Mouse (Mus musculus) left cerebral cortex, postnatal 25 days (tissue): Measurements from ENCODE around the gene Slc38a6. TPM values are rescaled to one million over a fixed set of nuclear protein-coding genes. Genes with fewer than 3 reads are reported as not detected.

ENCODE experiments used
- DNase-seq, 2 experiments: peaks; one replicate each; pipeline ENCODE4 v3.0.0; 2022; ENCODE audit warnings: low spot score in 2 of 2, mixed read lengths in 1 of 2
- intact Hi-C: fragments of 180-260 bp; cut with DNase I; formaldehyde crosslinking; loops from one replicate; pipeline ENCODE4 v1.15.1; 2025
- total RNA-seq, 2 experiments: library from RNA; stranded (reverse); gene quantifications; 2 replicates each; pipeline ENCODE4 v1.2.3; 2021

Gene Slc38a6
- total RNA-seq, 2 experiments from 2014 or later, result 12.1 to 17.8 TPM

DNA sequence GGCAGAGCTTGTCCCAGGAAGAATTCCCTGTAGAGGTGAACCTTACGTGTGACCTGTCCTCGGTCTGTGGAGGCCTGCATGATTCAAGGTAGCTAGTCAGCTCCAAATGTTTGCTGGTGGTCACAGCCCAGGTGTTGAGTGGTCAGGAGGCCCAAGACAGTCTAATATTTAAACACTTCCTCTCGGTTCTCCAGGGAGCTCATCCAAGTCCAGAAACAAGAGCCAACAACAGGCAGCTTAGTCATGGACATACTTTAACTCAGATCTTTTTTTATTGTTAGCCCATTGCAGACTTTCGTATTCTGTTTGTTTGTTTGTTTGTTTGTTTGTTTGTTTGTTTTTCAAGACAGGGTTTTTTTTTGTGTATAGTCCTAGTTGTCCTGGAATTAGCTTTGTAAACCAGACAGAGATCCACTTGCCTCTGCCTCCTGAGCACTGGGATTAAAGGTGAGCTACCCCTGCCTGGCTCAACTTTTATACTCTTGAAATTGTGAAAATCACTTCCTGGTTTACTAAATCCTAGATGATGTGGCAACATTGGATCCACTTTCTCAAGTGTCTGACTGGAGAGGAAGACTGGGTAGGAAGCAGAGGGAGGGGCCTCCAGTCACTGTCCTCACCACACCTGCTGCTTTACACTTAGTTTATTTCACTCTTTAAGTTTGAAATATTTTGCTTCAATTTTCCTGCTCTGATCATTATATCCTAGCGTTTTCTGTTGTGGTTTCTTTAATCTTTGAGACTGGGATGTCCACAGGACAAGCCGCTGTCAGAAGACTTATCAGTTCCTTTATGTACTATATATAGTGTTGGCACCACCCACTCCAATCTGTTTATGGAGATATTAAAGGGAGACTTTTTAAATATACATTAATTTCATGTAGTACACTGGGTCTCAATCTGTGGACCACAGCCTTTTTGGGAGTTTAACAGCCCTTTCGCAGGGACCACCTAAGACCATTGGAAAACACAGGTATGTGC is 31.4 kb downstream of the Slc38a6 start:
- DNase-seq, result no peak
- intact Hi-C loops, result no loop called here

DNA sequence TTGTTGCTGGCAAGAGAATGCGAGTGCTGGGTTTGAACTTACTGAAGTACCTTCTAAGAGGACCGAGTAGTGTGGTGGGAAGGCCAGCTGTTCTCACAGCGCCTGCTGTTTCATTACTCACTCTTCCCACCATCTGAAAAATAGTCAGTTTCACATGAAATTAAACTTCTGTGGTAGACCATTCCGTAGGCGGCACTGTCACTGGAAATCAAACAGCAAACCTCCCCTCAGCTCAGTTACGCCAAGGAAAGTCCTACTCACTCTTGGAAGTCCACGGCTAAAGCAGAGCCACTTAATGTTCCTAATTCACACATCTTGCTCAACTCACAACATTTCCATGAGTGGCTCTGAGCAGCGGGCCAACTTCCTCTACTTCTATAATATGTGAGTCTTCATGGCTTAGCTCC is 37.6 kb downstream of the Slc38a6 start:
- peak; percentile 26 to 79 for DNase-seq

DNA sequence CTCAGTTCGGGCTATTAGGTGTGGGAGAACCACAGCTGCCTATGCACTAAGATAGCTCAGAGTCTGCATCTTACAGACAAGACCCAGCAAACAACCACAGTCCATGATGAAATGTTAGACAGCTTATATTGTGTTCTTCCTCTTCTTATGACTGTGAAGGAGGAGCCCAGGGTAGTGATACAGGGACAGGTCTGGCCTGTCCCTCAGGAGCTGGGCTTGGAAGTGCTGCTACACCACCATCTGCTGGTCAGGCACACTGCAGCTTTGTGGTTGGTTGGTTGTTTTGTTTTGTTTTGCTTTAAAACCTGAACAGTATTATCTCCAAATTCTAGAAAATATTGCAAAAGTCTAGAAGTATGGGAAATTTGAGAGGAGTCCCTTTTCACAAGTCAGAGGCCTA is 38.2 kb downstream of the Slc38a6 start:
- DNase-seq, result peak in 1 of 2 experiments; percentile 6
- intact Hi-C loops, result loop anchor here (1.0 to 5.0 kb wide), 2 partner anchors 183 to 302 kb away; no protein-coding TSS in a partner anchor

More for the DNA sequence above, 37.6 kb downstream of the Slc38a6 start:
- intact Hi-C loops, result loop anchor here (1.0 to 5.0 kb wide), 2 partner anchors 183 to 302 kb away; no protein-coding TSS in a partner anchor

- intact Hi-C loops, result no loop called here
- no peak for DNase-seq
These were observed 38.6 kb downstream of the Slc38a6 start for GRCm38 (mm10) chr12:73325181-73325580.

DNA sequence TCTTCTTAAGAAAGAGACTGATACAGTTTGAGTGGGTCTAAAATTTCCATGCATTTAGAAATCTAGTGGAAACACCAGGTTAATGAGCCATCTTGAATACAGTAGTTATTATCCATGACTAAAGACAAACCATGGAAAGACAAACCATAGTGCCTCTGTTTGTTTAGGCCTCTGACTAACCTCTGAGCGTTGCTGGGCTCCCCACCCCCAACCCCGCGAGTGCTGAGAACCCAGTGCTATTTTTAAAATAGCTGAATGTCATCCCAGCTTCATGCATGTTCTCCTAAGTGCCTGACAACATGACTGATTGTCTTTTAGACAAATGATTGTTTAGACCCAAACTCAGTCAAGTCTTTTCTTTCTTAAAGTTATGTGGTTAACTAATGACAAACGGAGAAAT is 39.0 kb downstream of the Slc38a6 start:
- intact Hi-C loops, result no loop called here
- no peak for DNase-seq

- intact Hi-C loops, result no loop called here
- no peak for DNase-seq
These were observed 40.8 kb downstream of the Slc38a6 start for GRCm38 (mm10) chr12:73327381-73327780.

DNA sequence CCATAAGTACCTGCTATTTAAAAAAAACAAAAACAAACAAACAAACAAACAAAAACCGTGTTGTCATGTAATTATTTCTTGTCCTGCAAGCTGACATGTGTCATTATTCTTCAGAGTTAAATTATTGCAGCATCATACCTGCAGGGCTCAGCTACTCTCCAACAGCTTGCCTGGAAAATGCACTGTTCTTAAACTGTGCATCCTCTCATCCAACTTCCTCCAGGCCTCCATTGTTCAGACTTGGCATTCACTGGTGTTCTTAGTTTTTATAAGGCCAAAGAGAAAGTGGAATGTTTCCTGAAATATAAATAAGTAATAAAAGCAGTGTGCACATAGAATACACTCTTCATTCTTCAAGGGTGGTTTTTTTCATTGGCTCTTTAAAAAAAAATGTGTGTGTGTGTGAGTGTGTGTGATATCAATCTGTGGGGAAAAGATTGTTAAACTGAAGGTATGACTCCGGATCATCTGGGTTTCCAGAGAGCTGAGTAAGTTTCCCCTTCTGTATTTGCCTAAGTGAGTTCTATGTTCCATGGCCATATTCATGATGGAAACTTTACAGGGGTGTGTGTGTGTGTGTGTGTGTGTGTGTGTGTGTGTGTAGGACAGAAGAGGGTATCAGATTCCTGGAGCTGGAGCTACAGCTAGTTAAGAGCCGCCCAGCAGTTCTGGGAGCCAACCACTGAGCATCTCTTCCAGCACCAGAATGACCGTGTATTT is 42.0 kb downstream of the Slc38a6 start:
- intact Hi-C loops, result no loop called here
- DNase-seq, result no peak

DNA sequence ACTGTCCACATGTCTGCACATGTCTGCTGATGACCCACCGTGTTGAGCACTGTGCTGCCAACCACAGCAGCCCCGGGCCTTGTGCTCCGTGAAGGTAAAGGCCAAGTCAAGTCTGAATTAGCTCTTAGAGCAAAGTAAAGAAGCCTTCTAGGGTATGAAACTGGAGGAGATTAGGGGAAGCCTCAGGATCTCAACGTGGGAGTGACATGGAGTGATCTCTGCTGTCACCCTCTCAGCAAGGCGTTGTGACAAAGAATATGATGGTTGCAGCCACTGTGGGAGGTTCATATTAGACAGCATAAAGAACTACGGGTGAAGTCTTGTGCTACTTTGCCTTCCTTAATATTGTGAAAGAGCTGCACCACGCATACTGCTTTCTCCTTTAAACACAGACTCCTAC is 43.7 kb downstream of the Slc38a6 start:
- no peak for DNase-seq
- intact Hi-C loops, result no loop called here

GRCm38 (mm10) chr12:73332701-73333100 is 46.1 kb downstream of the Slc38a6 start:
- intact Hi-C loops, result no loop called here
- DNase-seq, result no peak

- intact Hi-C loops, result no loop called here
- peak in 1 of 2 experiments; percentile 5 for DNase-seq
These were observed 47.5 kb downstream of the Slc38a6 start for GRCm38 (mm10) chr12:73334051-73334551.

DNA sequence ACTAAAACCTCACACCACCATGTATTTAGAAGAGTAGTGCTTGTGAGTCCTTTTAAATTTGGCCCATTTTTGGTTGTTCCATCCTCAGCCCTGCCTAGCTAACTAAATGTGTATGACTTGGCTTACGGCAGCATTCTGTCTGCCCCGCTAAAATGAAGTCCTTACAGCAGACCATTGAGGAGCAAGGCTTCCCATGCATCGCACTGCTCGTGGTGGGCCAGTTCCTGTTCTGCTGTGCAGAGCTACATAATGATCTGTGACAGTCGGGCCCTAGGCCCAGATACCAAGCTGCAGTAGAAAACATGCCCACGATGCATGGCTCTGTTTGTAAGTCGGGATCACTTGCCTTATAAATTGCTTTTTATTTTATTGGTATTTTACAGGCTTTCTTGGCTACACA is 50.5 kb downstream of the Slc38a6 start:
- DNase-seq, result no peak
- intact Hi-C loops, result no loop called here

DNA sequence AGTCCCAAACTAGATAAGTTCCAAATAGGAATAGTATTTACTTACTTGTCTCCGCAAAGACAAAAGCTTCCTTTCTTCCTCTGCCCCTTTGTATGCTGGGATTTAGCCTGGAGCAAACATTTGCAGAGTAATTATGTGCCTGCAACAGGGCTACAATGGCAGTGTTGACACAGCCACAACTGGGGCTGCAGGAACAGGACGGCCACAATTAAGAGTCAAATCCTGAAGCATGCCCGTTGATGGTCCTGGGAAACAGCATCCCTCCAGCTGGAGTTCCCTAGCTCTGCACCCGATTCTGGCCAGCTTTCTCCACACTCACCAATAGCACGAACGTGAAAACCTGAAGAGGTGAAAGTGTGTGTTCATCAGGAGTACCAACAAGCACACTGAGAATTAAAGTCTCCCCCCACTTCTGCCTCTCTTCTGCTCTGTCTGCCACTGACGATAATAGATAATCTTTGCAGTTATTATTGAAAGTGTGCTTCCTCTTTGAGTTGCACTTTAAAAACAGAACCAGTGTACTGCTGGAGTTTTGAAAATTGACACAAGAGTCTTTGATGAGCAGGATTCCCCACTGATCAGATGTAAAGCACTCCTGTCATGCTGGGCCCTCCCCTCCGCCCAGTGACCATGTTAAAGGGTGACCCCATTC is 54.2 kb downstream of the Slc38a6 start:
- intact Hi-C loops, result no loop called here
- no peak for DNase-seq

- intact Hi-C loops, result no loop called here
- DNase-seq, result no peak
These were observed 55.4 kb downstream of the Slc38a6 start for GRCm38 (mm10) chr12:73341703-73342663.

- intact Hi-C loops, result no loop called here
- no peak for DNase-seq
These were observed 57.7 kb downstream of the Slc38a6 start for GRCm38 (mm10) chr12:73344300-73344699.

DNA sequence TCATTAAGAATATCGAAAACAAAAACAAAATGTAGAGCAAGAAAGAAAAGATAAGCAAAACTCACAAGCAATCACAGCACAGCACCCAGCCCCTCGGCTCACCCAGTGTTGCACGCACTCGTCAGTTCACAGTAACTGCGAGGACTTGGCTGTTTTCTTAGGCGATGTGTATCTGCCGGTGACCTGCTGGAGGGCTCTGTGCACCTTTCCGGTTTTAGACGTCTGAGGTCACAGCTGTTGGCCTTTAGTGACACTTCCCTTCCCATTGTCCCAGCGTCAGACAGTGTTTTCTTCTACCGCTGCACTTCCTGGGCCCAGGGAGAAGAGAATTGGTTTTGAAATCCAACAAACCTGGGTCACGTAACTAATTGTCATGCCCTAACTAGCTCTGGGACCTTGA is 58.6 kb downstream of the Slc38a6 start:
- intact Hi-C loops, result no loop called here
- DNase-seq, result no peak

DNA sequence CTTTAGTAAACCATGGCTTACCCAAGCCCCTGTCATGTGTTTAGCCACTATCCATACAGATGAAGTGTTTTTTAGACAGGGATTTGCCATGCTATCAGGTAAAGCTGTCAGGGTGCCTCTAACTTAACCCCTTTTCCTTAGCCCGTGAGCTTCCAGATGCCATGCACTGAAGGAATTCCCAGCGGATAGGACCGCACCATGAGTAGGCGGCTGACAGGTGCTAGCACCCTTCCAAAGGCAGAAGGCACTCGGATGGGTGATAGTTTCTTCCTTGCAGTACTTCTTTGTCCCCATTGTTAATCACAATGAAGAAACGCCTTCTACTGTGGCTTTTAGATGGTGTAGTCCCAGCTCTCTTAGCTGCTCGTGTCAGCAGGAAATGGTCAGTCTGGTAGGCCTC is 60.6 kb downstream of the Slc38a6 start:
- intact Hi-C loops, result no loop called here

DNA sequence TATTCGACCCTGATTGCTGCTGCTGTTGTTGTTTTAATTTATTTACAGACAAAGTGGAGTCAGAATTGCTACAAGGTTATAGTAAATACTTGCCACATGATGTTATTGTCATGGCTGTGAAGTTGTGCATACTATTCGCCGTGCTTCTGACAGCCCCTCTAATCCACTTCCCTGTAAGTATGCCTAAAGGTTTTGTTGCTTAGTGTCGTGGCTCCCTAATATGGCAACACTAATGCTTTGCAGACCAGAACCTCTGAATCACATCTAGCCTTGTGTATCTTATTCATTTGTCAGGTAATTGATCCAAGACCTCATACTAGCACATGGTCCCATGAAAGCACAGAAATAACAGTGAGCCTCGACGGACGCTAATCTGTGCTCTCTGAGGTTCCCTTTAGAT is 63.9 kb downstream of the Slc38a6 start:
- DNase-seq, result no peak
- intact Hi-C loops, result no loop called here

More for the DNA sequence above, 60.6 kb downstream of the Slc38a6 start:
- no peak for DNase-seq

GRCm38 (mm10) chr12:73350982-73351381 is 64.4 kb downstream of the Slc38a6 start:
- no peak for DNase-seq
- intact Hi-C loops, result no loop called here

DNA sequence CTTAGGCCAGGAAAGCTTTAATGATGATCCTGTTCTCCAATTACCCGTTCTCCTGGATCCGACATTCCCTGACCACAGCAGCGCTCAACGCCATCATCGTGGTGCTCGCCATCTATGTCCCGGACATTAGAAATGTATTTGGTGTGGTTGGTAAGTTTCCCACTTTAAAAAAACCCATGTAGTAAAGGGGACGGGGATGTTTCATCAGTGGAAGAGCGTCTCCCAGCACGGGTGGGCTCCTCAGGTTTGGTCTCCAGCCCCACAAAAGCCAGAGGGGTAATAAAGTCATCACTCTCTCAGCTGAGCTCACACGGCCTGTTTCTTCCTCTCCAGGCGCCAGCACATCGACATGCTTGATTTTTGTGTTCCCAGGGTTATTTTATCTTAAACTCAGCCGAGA is 65.2 kb downstream of the Slc38a6 start:
- intact Hi-C loops, result no loop called here

More for the DNA sequence above, 65.2 kb downstream of the Slc38a6 start:
- DNase-seq, result no peak
